Mouse (Mus musculus) kidney, postnatal 14 days (tissue): ENCODE measurements around the gene Gucd1.
"Not testable (repeated sequence)": the region's sequence is repeated elsewhere in the genome, so short reads cannot be mapped to it uniquely, and the experiment has no call there.

Source experiments
- DNase-seq: peaks from one replicate; pipeline ENCODE4 v3.0.0; 2022; ENCODE audit warnings: mixed read lengths

Gene Gucd1

DNA sequence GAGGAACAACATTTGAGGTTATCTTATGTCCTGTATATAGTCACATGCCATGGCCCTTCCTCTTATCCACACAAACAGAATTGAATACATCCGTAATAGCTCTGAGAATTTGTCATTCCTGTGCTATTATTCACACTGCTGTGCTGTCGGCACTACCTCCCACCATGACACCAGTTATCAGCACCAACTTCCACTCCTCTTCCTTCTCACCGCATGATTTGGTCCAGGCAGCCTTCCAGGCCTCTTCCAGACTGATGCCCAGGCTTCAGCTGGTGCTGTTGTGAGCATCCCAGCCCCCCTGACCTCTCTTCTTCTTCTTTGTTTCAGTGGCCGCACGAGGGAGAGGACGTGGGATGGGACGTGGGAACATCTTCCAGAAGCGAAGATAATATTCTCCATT is 17.2 kb upstream of the Gucd1 start:
- DNase-seq = no peak

DNA sequence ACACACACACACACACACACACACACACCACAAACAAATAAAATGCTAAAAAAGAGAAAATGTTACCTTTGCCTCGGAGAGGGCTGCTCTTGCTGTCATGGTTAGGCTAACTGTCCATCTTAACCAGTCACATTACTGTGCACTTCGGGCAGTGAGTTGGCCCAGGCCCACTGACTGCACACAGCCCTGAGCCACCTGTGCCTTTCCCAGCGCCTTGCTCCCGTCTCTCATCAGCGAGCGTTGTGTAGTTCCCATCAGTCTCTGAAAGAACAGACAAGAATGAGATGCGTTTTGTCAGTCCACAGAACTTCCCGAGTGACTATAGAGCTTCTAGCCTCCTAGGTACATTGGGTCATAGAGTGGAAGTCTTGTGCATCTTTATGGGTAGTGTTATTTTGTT is 16.4 kb upstream of the Gucd1 start:
- DNase-seq = no peak

DNA sequence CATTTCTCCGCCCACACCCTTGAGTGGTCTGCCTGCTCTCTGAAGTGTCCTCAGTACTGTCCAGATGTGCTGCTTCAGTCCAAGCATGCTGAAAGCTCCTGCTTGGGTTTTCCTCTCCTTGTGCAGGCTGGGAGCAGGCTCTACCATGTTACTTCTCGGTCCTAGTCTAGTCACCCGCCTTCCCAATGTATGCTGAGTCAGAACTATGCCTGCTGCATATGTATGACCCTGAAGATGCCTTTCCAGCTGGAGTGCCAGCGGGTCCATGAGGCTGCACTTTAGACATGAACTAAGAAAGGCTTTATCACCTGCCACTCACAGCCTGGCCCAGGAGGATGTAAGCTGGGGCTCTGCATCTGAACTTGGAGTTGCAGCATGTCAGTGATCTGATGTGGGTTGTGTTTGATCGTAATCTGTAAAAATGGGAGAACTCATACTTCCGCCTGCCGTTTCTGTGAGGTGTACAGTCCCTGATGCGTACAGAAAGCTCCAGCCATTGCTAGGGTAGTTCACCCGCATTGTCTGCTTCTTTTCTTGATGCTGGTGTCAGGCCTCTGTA is 13.8 kb upstream of the Gucd1 start:
- DNase-seq = no peak

DNA sequence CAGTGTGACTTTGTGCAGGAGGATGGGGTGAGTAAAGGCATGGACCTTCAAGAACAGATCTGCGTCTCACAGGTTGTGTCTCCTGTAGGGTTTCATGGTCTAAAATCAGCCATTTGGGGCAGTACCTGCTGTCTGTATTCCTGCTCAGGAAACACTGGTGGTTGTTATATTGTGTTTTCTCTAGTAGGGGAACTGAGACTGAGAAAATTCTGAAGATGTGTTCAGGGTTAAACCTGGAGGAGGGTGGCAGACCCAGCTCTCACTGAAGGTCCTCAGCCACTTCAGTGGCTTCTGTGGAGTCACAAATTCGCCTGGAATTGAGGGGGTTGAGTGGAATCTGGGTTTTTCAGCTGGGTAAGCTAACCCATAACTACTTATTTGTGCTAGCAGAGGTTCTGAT is 12.6 kb upstream of the Gucd1 start:
- no peak for DNase-seq

DNA sequence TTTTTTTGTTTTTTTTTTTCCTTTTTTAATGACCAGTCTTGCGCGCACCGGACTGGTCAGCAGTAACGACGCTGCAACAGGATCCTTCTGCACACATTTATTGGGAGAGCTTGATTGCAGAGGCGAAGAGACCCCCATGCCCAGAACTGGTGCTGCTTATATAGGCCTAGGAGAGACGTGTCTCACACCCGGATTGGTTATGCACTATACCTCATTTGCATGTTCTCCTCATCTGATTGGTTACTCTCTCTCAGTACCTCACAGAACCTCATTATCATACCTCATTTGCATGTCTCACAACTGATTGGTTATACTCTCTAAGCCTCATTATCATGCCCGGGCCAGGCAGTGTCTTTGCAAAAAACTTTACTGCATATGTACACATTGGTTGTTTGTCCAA is 7.7 kb upstream of the Gucd1 start:
- not testable (repeated sequence) for DNase-seq

DNA sequence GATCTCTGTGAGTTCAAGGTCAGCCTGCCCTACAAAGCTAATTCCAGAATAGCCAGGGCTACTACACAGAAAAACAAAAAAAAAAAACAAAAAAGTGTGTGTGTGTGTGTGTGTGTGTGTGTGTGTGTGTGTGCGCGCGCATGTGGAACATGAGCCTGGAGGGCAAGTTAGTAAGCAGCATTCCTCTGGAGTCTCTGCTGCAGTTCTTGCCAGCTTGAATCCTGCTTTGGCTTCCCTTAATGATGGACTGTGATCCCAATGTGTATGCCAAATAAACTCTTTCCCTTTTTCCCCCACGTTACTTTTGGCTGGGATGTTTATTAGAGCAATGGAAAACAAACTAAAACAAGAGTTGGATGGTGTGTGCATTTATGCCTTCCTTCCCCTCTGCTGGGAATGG is 3.9 kb upstream of the Gucd1 start:
- no peak for DNase-seq

DNA sequence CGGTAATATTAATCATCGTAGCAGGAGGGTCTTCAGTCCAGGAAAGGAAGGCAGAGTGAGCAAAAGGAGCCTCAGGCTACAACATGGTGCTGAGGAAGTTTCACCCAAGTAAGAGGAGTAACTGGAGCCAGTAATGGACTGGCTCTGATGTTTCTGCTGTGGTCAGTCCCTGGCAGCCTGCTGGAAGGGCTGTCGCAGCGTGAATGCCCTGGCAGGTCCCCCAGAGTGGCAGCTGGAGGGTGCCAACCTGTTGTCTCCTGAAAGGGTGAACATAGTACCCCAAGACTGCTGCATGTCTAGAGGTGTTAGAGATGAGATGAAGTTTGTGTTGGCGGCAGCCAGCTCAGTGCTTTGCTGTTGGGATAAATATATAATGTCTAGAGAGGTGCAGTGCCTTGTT is 2.8 kb upstream of the Gucd1 start:
- no peak for DNase-seq

DNA sequence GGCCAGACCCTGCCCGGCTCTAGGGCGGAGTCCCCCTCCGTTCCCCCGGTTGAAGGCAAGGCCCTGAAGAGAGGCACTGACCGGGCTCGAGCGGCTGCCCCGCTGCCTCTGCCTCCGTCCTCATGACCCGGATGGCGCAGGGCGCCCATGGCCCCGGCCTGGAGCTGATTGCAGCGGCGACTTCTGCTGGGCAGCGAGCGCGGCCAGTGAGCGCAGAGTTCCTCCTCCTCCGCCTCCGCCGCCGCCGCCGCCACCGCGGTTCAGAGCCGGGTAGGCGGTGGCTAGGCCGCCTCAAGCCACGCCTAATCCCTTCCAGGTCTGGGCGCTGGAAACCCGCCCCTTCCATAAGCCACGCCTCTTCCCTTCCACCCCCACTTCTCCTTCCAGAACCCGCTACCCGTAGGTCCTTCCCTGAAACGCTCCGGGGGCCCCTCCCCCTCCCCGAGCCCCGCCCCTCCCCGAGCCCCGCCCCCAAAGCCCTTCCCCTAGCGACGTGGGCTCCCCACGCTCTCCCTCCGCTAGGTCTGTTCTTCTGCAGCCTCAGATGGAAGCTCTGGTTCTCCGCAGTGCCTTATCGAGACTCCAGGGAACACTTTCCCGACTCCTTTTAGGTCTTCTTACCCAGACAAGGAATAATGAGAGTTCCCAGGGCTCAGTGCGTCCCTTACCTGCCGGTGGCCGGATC is 557 bp downstream of the Gucd1 start, which contains the start of gene Snrpd3:
TSS of gene Snrpd3 (plus strand) at position 479 of the 685 bp plus-strand sequence.
- DNase-seq = peak; percentile 96

DNA sequence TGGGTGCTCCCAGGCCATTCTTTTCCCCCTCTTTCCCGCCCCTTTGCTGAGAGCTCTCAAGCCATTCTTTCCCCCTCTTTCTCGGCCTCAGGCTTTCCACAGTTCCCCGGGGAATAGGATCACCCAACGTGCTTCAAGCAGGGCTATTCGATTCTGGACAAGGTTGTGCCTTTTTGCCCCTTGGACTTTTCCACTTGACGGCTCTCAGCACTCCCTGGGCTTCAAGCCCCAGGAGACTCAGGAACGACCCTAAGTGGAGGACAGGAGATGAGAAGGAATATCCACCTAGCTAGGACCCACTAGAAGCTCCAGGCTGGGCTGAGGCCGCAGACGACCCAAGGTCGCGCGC is 1.1 kb downstream of the Gucd1 start:
- DNase-seq = no peak

DNA sequence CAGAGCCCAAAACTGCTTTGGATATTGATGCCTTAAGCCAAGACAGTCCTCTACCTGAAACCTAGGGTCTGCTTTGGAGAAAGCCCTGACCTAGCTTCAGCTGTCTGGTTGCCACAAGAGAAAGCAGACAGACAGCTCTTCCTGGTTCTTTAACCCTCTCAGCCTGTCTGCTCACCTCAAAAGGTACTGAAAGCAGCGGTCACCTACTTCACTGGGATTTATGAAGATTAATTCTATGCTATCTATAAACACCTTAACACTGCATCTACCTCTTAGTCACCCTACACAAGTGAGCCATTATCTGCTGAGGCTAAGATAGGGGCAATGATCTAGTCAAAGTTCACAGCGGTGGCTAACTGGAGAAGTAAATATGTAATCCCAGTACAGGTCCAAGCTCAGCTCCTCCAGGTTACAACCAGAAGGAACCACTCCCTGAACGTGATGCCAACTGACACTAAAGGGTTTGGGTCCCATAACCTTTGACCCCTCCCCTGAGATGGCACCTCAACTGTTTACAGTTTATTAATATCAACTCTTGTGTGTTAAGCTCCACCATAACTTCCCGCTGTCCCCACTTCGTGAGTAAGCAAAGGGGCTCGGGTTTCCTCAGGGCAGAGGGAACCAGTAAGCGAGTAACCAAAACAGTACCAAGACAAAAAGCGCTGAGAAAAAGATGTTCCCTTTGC is 1.6 kb downstream of the Gucd1 start:
- DNase-seq = peak; percentile 78

DNA sequence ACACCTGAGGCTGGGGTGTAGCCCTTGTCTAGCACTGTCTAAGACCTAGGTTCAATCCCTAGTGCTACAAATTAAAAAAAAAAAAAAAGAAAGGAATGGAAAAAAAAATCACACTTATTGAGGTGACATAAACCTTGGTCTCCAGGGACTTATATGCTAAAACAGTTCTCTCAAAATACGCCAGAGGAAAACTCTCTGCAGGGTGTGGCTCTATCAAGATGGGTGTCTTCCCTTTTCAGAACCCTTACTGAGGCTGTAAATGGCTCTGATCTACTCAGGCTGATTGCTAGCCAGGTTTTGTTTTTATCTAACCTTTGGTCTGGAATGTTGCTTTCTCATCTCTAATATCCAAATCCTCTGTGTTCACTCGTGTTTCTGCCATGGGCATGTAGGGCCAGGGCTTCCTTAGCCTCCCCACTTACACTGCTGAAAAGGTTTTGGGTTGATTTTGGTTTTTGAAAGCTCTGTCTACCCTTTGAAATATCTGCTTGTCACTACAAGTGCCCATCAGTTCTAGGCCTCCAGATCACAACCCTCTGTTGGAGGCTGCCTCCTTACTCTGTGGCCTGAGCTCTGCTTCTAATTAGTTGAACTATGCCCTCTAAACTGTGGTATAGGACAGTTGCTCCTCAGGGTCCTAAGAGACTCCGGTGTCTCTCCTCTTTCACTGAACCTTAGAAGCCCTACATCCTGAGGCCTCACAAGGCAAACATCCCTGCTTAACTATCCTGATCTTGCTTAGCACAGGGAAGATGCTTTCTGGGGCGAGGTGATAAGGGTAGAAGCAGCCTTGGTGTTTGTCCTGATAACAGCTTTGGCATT is 2.3 kb downstream of the Gucd1 start:
- DNase-seq = peak; percentile 44

DNA sequence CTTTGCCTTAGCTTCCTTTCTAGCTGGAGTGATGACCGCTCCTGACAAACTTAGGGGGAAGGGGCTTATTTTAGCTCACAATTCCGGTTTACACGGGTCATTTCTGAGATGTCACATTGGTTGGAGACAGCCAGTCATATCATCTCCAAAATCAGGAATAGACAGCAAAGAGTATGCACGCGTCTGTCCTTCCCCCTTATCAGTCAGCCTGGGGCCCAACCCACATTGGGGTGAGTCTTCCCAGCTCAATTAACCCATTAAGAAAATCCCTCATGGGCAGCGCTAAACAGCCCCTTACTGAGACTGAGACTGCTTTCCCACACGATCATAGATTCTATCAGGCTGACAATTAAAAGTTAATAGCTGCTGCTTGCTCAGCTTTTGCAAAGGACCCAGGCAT is 3.4 kb downstream of the Gucd1 start:
- no peak for DNase-seq

DNA sequence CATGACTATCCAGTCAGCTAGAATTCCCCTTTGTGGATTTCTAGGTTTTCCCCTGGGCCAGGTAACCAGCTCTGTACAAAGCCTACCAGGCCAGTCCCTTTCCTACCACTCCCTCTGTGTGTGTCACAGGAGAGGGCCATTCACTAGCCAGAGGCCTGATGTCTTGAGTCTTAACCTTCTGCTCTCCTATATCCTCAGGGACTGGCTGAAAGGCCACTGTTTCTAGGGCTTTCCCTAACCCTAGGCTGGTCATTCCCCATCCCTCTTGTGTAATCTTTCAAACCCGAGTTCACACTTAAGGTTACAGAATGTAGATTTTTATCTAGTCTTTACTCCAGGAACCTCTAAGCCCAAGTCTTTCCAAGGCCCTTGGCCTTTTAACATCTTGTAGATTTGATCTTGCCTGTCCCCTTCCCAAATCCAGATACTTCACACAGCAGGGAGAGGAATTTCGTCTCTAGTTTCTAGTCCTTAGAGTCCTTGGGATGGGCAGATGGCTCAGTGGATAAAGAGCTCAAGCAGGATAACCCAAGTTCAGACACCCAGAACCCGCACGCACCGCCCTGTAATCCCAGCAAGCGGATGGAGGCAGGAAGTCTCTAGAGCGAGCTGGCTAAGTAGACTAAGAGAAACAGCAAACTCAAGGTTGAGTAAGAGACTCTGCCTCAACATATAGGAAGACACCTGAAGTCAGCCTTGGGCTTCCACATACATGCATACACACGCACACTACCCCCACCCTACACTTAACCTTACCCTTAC is 4.3 kb downstream of the Gucd1 start:
- DNase-seq = no peak

DNA sequence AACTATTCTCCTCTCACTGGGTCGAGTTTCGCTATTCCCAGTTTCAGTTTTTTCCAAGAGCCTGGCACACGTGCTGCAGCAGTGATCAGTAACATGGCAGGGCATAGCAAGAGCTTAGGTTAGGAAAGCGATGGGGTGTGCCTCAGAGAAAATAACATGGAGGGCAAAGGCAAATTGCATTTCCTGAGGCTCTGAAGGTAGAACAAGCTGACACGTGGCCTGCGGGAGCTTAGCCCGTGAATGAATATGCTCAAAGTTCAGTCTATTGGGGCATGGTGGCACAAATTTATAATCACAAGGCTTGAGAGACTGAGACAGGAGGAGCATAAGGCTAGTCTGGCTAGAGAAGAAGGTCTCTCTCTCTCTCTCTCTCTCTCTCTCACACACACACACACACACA is 5.0 kb downstream of the Gucd1 start:
- peak; percentile 69 for DNase-seq

DNA sequence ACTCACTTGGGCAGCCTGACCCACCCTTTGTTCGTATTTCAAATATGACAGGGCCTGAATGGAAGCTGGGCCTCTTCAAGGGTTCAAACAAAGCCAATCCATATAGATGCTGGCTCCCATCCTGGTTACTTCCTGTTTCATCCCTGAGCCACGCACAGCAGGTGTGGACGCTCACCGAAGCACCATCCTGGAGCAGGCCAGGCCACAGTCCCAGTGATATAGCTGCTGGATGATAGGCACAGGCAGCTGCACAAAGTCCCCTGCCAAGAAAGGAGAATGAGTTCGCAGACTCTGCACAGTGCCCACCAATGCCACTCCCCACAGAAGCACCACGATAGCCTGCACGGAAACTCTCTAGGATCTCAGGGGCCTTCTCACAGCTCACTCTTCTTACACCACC is 5.9 kb downstream of the Gucd1 start:
- DNase-seq = no peak

DNA sequence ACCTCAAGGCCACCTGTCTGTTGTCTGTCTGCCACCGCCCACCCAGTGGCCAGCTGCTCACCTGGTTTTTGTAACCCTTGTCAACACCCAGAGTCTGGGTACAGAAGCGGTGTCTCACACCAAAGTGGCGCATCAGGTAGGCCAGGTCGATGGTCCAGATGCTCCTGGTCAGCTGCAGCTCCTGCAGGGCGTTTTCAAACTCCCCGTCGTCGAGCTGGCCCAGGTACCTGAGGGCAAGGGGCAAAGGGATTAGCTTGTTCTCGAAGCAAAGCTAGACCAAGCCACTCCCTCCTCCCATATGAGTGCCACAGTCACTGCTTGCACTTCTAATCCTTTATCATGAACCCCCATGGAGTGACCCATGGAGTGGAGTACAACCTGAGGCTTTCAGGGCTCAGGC is 6.7 kb downstream of the Gucd1 start:
- no peak for DNase-seq

DNA sequence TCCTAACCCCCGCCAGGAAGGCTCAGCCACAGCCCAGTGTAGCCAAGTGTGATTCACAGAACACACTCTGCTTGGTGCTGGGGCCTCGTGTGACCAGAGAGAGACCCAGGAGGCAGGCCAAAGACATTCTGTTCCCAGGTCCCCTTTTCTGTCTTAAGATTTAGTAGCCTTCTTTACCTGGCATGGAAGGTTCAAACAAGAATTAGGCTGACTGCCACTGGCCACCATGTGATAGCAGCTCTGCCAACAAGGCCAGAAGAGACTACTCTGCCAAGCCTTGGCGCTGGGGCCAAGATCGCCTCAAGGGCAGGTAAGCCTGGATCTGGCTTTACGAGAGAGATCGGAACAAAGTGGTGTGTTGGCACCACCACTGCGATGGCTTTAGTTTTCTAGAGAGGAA is 7.3 kb downstream of the Gucd1 start:
- DNase-seq = no peak

DNA sequence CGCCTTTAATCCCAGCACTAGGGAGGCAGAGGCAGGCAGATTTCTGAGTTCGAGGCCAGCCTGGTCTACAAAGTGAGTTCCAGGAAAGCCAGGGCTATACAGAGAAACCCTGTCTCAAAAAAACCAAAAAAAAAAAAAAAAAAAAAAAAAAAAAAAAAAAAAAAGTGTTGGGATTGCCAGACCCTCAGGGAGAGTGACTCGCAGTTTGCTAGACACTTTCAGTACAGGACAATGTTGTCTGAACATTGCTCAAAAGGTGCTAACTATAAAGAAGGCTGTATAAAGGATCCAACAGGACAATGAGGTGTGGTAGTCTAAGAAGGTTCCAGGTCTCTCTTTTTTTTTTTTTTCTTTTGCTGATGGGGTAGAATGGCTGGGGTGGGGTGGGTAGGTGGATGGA is 11.8 kb downstream of the Gucd1 start:
- DNase-seq = not testable (repeated sequence)

DNA sequence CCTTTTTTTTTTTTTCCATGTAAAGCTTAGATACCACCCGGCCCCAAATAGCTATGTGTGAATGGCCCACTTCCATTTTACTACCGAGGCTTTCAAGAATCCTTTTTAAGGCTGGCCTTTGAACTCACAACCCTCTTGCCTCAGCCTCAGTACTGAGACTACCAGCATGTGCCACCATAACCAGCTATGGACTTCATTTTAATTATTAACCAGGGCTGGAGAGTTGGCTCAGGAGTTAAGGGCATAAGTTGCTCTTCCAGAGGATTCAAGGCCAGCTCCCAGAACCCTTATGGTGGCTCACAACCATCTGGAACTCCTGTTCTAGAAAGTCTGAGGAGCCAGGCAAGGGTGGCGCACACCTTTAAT is 12.7 kb downstream of the Gucd1 start:
- DNase-seq = peak; percentile 47

DNA sequence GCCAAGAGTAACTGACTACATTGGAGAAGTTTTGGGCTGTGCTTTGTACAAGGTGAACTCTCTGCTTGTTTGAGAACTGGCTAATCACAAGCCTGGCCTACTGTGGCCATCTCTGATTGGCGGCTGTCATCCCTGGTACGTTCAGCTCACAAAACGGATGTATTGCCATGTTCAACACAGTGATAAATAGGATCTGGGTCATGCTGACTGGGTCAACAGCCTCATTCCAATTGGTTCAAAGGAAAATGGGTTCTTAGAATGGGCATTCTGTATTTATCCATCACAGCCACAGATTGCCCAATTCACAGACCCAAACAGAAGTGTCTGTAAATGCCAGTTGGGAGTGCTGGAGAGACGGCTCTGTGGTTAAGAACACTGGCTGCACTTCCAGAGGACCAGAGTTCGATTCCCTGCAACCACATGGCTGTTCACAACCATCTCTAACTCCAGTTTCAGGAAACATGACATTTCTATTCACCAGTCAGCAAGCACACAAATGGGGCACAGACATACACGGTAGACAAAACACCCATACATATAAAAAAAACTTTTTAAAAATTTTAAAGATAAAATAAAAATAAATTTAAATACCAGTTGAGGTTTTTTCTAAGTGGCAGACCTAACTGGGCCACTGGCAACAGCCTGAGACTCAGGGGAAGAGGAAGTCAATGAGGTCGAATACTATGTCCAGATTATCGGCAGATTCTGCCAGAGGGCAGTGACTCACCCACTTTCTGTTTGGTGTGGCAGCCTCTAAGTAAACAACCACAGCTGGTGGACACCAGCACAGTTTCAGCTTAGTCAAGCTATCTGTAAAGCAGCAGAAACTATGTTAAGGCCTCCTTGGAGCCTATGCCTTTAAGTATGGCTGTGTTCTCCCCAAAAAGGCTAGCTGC is 13.3 kb downstream of the Gucd1 start:
- DNase-seq = no peak

DNA sequence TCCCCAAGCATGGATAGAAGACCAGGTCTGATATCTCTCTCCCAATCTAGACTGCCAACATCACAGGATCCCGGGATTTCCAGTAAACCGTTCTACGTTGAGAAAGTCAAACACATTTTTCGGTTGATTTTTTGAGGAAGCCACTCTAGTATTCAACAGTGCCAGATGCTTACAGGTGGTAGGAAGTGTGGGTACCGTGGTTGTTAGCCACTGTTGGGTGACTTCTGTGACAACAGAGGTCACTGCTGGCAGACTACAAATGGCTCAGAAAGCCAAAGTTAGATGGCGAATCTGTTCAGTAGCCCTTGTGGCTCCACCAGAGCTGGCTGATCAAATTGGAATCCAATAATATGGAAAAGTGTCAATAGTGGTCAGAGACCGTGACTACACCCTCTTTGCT is 14.1 kb downstream of the Gucd1 start:
- DNase-seq = no peak

DNA sequence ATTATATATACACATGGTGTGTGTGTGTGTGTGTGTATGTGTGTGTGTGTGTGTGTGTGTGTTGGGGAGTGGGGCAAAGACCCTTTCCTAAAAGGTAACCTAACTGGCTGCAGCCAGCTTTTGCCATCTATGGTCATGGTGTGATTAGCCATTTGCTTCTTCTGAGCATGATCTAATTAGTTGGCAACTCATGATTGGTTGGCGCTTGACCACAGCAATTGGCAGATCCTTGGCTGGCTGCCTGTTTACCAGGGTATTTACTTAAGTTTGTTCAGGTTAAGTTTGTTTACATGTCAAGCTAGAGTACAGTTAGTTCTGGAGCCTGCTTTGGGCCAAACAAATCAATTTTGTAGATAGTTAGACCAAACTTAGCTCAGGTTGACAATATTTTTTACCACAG is 16.1 kb downstream of the Gucd1 start:
- DNase-seq = no peak
